Mouse (Mus musculus) lung, embryonic 14.5 days (tissue): ENCODE results near the gene Slc35e1. TPM values are rescaled to one million over a fixed set of nuclear protein-coding genes. Genes with fewer than 3 reads are reported as not detected.

Source experiments
- ATAC-seq: fragments of 200-750 bp; cut with Nextera tagmentation; 2 replicates; pipeline ENCODE4 v1.8.0; 2017; ENCODE audit warnings: mild to moderate bottlenecking, moderate TSS enrichment, moderate library complexity; ENCODE audit not compliant: insufficient read depth
- DNase-seq: peaks from one replicate; pipeline ENCODE4 v3.0.0-alpha.2; 2015
- H3K27ac ChIP-seq: fragments of 300-500 bp; sonication (generic); 2 replicates; pipeline ENCODE4 v1.5.1; 2014; ENCODE audit warnings: low read depth, mild to moderate bottlenecking, moderate library complexity
- H3K27me3 ChIP-seq: fragments of 300-500 bp; sonication (generic); 2 replicates; pipeline ENCODE4 v1.6.1; 2014; ENCODE audit warnings: low read length, control low read depth; ENCODE audit not compliant: insufficient read depth
- H3K36me3 ChIP-seq: fragments of 300-500 bp; sonication (generic); 2 replicates; pipeline ENCODE4 v1.6.1; 2014; ENCODE audit warnings: control low read depth; ENCODE audit not compliant: insufficient read depth
- H3K4me1 ChIP-seq: fragments of 300-500 bp; sonication (generic); 2 replicates; pipeline ENCODE4 v1.6.1; 2014; ENCODE audit warnings: antibody characterized with exemption, control low read depth; ENCODE audit not compliant: insufficient read depth
- H3K4me2 ChIP-seq: fragments of 300-500 bp; sonication (generic); 2 replicates; pipeline ENCODE4 v1.6.1; 2014; ENCODE audit warnings: mild to moderate bottlenecking
- H3K4me3 ChIP-seq: fragments of 300-500 bp; sonication (generic); 2 replicates; pipeline ENCODE4 v1.5.1; 2014; ENCODE audit warnings: low read depth, low read length
- H3K9ac ChIP-seq: fragments of 300-500 bp; sonication (generic); 2 replicates; pipeline ENCODE4 v1.6.1; 2014
- H3K9me3 ChIP-seq: fragments of 300-500 bp; sonication (generic); 2 replicates; pipeline ENCODE4 v1.6.1; 2016; ENCODE audit warnings: low read depth, low read length, control low read depth
- CTCF ChIP-seq: IDR thresholded peaks from 2 replicates; pipeline ENCODE4 v1.5.1; 2016; ENCODE audit warnings: antibody characterized with exemption, low read depth
- WGBS: fragments of 180-500 bp; shearing (Covaris S2); extraction: QIAGEN DNeasy Blood & Tissue Kit; methylation state at CpG from one replicate; pipeline ENCODE4 v1.1.7; 2014; 5-methylcytosine and 5-hydroxymethylcytosine counted together
- microRNA-seq: library from miRNA; unstranded; fragments of <30 nt; microRNA quantifications from one replicate; pipeline ENCODE4, GENCODE M21; 2016; ENCODE audit warnings: borderline number of aligned reads
- polyA plus RNA-seq: library from polyadenylated mRNA; unstranded; fragments of >200 nt; fragmentation: Nextera tagmentation; extraction: Ambion mirVana; gene quantifications from 2 replicates; pipeline ENCODE4 v1.2.1, GENCODE M21; 2014

The Slc35e1 gene
- polyA plus RNA-seq, 1 experiment from 2014 or later: 24.4 TPM

DNA sequence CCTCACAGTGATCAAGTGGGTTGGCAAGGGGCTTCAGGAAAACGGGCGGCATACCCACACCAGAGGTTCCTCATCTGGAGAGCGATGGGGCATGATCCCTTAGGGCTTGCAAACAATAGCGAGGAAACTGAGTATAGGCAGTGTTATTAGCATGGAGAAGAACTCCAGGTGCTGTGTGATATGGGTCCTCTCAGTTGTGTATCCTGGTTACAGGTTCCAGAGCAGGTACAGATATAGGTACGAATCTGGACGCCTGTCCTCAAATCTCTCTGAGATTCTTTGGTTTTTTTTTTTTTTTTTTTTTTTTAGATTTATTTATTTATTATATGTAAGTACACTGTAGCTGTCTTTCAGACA lies 48.4 kb downstream of the Slc35e1 start:
- no peak for DNase-seq
- Histone ChIP-seq H3K4me3 (peak overlapping the region; percentile 40), H3K9ac (peak overlapping the region; percentile 52), H3K4me2 (peak overlapping the region; percentile 74), H3K27ac (no peak overlapping the region), H3K27me3 (no peaks in the 10 kb centered on the region), H3K9me3 (no peaks in the 10 kb centered on the region), H3K4me1 (no peaks in the 10 kb centered on the region), H3K36me3 (peaks cover 5% of the 10 kb centered on the region; the same call in 1 of the 2 replicates)
- ATAC-seq: peak; percentile 65
- TF ChIP-seq CTCF: no peak
- 30% methylated on average over 6 of the region's 6 CpGs for WGBS

DNA sequence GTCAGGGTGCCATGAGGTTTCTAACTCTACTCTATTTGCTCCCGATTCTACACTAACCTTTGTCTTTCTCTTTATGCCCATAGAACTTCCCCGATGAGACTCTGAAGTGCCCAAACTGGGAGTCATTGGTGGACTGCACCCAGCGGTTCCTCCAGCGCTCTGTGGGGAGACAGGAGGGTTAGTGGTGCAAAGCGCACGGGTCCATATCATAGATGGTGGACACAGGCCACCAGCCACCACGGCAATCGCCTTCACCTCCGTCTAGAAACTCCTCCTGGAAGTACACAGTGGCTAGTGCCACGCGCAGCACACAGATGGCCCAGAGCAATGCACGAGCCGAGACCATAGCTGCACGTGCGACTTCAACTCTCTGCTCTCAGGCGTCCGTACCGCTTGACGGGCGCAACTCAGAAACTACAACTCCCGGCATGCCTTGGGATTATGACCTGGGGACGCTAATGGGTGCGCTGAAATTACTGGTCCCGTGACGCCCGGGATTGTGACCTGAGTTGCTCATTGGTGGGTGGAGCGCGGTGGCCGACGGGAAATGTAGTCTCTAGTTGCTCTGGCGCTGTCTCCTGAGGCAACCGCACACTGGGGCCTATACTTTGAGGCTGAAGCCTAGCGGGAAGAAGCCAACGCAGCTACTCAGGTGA lies 48.9 kb downstream of the Slc35e1 start, which contains the start of the genes Calr3 and 1700030K09Rik:
TSS of gene Calr3 (minus strand) at position 533 of the 656 bp plus-strand sequence.
TSS of gene 1700030K09Rik (plus strand) at position 543 of the 656 bp plus-strand sequence.
- no peak within 1 kb of the TSS for H3K27ac ChIP-seq
- H3K9ac ChIP-seq: peak within 1 kb of the TSS; percentile 55
- no peaks in the 10 kb centered on the region for H3K27me3 ChIP-seq
- peak within 1 kb of the TSS; percentile 40 for H3K4me3 ChIP-seq
- H3K4me2 ChIP-seq: peak within 1 kb of the TSS; percentile 74
- no peaks in the 10 kb centered on the region for H3K9me3 ChIP-seq
- peak; percentile 99 for ATAC-seq
- peak; percentile 99 for DNase-seq
- WGBS: 4% methylated on average over 34 of the region's 34 CpGs
- no peak for TF ChIP-seq CTCF
- peaks cover 5% of the 10 kb centered on the region; the same call in 1 of the 2 replicates for H3K36me3 ChIP-seq
- H3K4me1 ChIP-seq: no peaks in the 10 kb centered on the region

- Histone ChIP-seq H3K4me2 (no peak overlapping the region), H3K9ac (no peak overlapping the region), H3K27me3 (no peaks in the 10 kb centered on the region), H3K36me3 (no peaks in the 10 kb centered on the region), H3K4me1 (no peaks in the 10 kb centered on the region), H3K4me3 (no peak overlapping the region), H3K9me3 (no peaks in the 10 kb centered on the region), H3K27ac (no peak overlapping the region)
- 78% methylated on average over 8 of the region's 8 CpGs for whole genome bisulfite sequencing
- TF ChIP-seq CTCF: no peak
- DNase-seq (no peak), ATAC-seq (no peak)
Measured at GRCm38 (mm10) chr8:72438248-72439015, 54.0 kb downstream of the Slc35e1 start.

DNA sequence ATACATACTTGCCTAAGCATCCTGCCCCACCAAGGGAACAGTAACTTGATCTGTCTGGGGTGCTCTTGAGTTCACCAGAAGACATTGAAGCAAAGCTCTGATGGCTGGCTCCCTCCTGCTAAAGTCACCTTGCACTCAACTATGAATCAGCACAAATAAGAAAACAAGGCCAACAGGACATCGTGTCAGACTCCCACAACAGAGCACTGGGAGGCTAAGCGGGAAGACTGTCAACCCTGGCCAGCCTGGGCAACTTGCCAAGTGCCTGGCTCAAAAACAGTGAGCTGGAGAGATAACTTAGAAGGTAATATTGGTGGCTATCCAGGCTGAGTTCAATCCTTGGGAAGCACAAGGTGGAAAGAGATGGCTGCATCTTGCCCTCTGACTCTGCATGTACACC lies 57.5 kb downstream of the Slc35e1 start:
- WGBS: 19% methylated on average over 2 of the region's 2 CpGs
- no peak overlapping the region for H3K9ac ChIP-seq
- H3K9me3 ChIP-seq: no peaks in the 10 kb centered on the region
- no peak overlapping the region for H3K4me3 ChIP-seq
- H3K4me2 ChIP-seq: no peak overlapping the region
- no peak overlapping the region for H3K27ac ChIP-seq
- peak; percentile 71 for DNase-seq
- H3K4me1 ChIP-seq: no peaks in the 10 kb centered on the region
- H3K27me3 ChIP-seq: no peaks in the 10 kb centered on the region
- no peak for TF ChIP-seq CTCF
- no peak for ATAC-seq
- H3K36me3 ChIP-seq: no peaks in the 10 kb centered on the region

Small RNA genes within 50 kb of the gene (microRNA-seq; reads per million reads assigned to microRNA genes)
- gene Gm28019 (not detected), gene Mir7068 (1.4 reads per million)

Other genes with a start within 250 kb of the Slc35e1 start
- 38.2 TPM in 2 replicates for gene Gm10282, start 187.4 kb downstream of the Slc35e1 start, polyA plus RNA-seq
- gene Klf2, start 173.6 kb downstream of the Slc35e1 start, polyA plus RNA-seq: 14.3 and 15.2 TPM in 2 replicates
- gene Eps15l1, start 71.2 kb downstream of the Slc35e1 start, polyA plus RNA-seq: 68.6 and 69.4 TPM in 2 replicates
- 1.0 and 1.9 TPM in 2 replicates for gene Calr3, start 48.7 kb downstream of the Slc35e1 start, polyA plus RNA-seq
- 13.6 and 17.2 TPM in 2 replicates for gene 1700030K09Rik, start 48.7 kb downstream of the Slc35e1 start, polyA plus RNA-seq
- gene Cherp, start 17.4 kb downstream of the Slc35e1 start, polyA plus RNA-seq: 71.6 and 80.2 TPM in 2 replicates
- gene Med26, start 55.7 kb upstream of the Slc35e1 start, polyA plus RNA-seq: 16.7 and 17.5 TPM in 2 replicates
- gene Smim7, start 78.5 kb upstream of the Slc35e1 start, polyA plus RNA-seq: 121 and 130 TPM in 2 replicates
- gene Tmem38a, start 79.4 kb upstream of the Slc35e1 start, polyA plus RNA-seq: 12.7 and 18.3 TPM in 2 replicates
- 0.03 TPM in 1 of 2 replicates, not detected in the other for gene Nwd1, start 154.1 kb upstream of the Slc35e1 start, polyA plus RNA-seq
- 172 and 179 TPM in 2 replicates for gene Sin3b, start 230.7 kb upstream of the Slc35e1 start, polyA plus RNA-seq